Mouse (Mus musculus) forebrain, embryonic 16.5 days (tissue): ENCODE results near the gene Dhrs3. TPM values are rescaled to one million over a fixed set of nuclear protein-coding genes. Genes with fewer than 3 reads are reported as not detected.

ENCODE experiments used
- ATAC-seq: fragments of 200-750 bp; cut with Nextera tagmentation; 2 replicates; pipeline ENCODE4 v1.8.0; 2017; ENCODE audit warnings: mild to moderate bottlenecking, moderate library complexity
- H3K27ac ChIP-seq: fragments of 300-500 bp; sonication (generic); 2 replicates; pipeline ENCODE4 v1.5.1; 2014; ENCODE audit warnings: low read length, control low read depth
- H3K27me3 ChIP-seq: fragments of 300-500 bp; sonication (generic); replicated peaks from 2 replicates; pipeline ENCODE4 v1.6.1; 2014; ENCODE audit warnings: low read length; ENCODE audit not compliant: control insufficient read depth, insufficient read depth
- H3K36me3 ChIP-seq: fragments of 300-500 bp; sonication (generic); 2 replicates; pipeline ENCODE4 v1.6.1; 2014; ENCODE audit not compliant: control insufficient read depth, insufficient read depth
- H3K4me1 ChIP-seq: fragments of 300-500 bp; sonication (generic); replicated peaks from 2 replicates; pipeline ENCODE4 v1.6.1; 2014; ENCODE audit warnings: low read length; ENCODE audit not compliant: control insufficient read depth, insufficient read depth
- H3K4me2 ChIP-seq: fragments of 300-500 bp; sonication (generic); 2 replicates; pipeline ENCODE4 v1.6.1; 2014; ENCODE audit warnings: mild to moderate bottlenecking, low read length, control low read depth
- H3K4me3 ChIP-seq: fragments of 300-500 bp; sonication (generic); replicated peaks from 2 replicates; pipeline ENCODE4 v1.5.1; 2014; ENCODE audit warnings: mild to moderate bottlenecking, low read length, control low read depth
- H3K9ac ChIP-seq: fragments of 300-500 bp; sonication (generic); replicated peaks from 2 replicates; pipeline ENCODE4 v1.6.1; 2014; ENCODE audit warnings: low read depth, low read length, control low read depth
- H3K9me3 ChIP-seq: fragments of 300-500 bp; sonication (generic); 2 replicates; pipeline ENCODE4 v1.6.1; 2016; ENCODE audit warnings: low read length; ENCODE audit not compliant: control insufficient read depth
- WGBS: fragments of 180-500 bp; shearing (Covaris S2); extraction: QIAGEN DNeasy Blood & Tissue Kit; methylation state at CpG from one replicate; pipeline ENCODE4 v1.1.7; 2014; 5-methylcytosine and 5-hydroxymethylcytosine counted together
- polyA plus RNA-seq: library from polyadenylated mRNA; unstranded; fragments of >200 nt; fragmentation: Nextera tagmentation; extraction: Ambion mirVana; gene quantifications from 2 replicates; pipeline ENCODE4 v1.2.1, GENCODE M21; 2015

Dhrs3 gene
- polyA plus RNA-seq, 1 experiment from 2014 or later = 16.3 TPM

DNA sequence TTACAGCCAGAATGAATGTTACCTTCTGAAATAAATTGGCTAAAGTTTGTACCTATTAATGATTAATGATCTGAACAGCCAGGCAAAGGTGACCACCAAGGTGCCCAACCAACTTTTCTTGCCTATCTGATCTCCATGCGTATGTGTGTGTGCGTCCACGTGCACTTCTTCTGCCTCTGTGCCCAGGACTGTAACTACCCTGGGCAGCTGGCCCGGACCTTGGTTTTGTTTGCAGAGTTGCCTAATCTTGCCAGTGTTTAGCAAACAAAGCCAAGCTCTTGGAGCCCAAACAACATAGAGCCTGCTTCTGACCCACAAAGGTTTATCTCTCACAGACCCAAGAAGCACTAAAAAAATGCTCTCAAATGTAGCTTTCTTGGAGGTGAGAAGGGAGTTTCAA, 64.6 kb downstream of the Dhrs3 start:
- WGBS = 76% methylated on average over 4 of the region's 4 CpGs

DNA sequence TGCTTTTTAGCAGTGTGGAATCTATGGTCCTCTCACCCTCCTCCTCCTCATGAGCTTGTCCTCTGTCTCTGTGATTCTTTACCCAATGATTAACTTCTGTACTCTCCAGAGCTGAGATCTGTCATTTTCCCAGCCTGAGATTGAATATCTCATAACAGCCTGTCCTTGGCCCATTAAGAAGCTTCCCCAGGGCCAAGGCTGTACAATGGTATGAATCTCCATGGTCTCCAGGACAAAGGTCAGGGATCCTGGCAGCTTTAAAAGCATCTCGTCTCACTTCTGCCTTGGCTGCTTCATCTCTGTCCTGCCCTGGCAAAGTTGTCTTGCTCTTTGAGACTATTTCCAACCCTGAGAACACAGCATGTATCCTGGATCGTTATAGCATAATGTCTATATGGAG, 65.1 kb downstream of the Dhrs3 start:
- 84% methylated on average over 2 of the region's 2 CpGs for WGBS
- H3K4me2 ChIP-seq = no peak overlapping the region

More for the DNA sequence above, 64.6 kb downstream of the Dhrs3 start:
- Histone ChIP-seq H3K9me3 (no peaks in the 10 kb centered on the region), H3K4me1 (no peaks in the 10 kb centered on the region), H3K9ac (no peak overlapping the region), H3K27me3 (no peaks in the 10 kb centered on the region), H3K4me2 (no peak overlapping the region), H3K36me3 (no peaks in the 10 kb centered on the region), H3K4me3 (no peak overlapping the region), H3K27ac (no peak overlapping the region)
- no peak for ATAC-seq

DNA sequence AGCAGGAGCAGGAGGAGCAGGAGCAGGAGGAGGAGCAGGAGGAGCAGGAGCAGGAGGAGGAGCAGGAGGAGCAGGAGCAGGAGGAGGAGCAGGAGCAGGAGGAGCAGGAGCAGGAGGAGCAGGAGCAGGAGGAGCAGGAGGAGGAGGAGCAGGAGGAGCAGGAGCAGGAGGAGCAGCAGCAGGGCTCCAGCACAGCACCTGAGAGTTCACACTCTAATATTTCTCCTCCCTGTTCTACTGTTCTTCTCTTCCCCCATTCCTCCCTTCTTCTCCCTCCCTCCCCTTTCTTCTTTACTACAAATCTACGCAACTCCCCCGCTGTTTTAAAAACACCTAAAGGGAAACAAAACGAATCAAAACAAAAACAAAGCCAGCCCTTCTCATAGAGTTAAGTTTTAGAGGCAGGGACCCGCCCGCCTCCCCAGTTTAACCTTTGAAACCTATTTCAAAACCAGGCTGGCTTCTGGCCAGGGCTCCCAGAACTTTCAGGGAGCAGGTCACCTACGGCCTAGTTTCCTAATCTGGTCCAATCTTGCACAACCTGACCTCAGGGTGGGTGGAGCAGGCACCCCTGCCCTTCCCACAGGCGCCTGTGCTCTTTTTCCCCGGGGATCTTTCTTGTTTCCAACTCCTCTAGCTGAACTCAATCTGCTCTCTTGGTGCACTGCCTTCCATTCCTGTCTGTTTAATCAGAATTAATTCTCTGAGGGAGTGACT, 67.7 kb downstream of the Dhrs3 start:
- 54% methylated on average over 8 of the region's 8 CpGs for WGBS
- ATAC-seq = no peak
- Histone ChIP-seq H3K4me2 (no peak overlapping the region), H3K9me3 (no peaks in the 10 kb centered on the region), H3K4me1 (peaks cover 4% of the 10 kb centered on the region; the same call in 1 of the 2 replicates), H3K27me3 (no peaks in the 10 kb centered on the region), H3K27ac (no peak overlapping the region), H3K4me3 (no peak overlapping the region), H3K36me3 (no peaks in the 10 kb centered on the region), H3K9ac (no peak overlapping the region)

More for the DNA sequence above, 65.1 kb downstream of the Dhrs3 start:
- Histone ChIP-seq H3K4me1 (no peaks in the 10 kb centered on the region), H3K4me3 (no peak overlapping the region), H3K9ac (no peak overlapping the region), H3K9me3 (no peaks in the 10 kb centered on the region), H3K27ac (no peak overlapping the region), H3K36me3 (no peaks in the 10 kb centered on the region), H3K27me3 (no peaks in the 10 kb centered on the region)
- no peak for ATAC-seq

DNA sequence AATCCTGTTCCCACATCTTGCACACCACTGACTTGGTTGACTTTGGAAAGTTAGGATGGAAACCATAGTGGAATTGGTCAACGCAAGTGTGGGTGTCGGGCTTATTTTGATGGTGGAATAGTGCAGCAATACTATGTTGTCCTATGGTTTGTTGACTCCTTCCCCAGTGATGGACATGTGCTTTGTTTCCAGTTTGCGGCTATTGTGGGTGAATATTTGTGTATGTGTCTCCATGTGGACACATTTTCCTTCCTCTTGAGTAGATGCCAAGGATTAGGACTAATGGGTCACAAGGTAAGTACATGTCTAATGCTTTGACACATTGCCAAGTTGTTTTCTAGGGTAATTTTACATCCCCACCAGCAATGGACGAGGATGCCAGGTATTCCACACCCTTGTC, 68.6 kb downstream of the Dhrs3 start:
- no peak for ATAC-seq
- H3K36me3 ChIP-seq = no peaks in the 10 kb centered on the region
- H3K9ac ChIP-seq = no peak overlapping the region
- H3K4me2 ChIP-seq = no peak overlapping the region
- no peak overlapping the region for H3K4me3 ChIP-seq
- no peak overlapping the region for H3K27ac ChIP-seq
- no peaks in the 10 kb centered on the region for H3K27me3 ChIP-seq
- peaks cover 4% of the 10 kb centered on the region; the same call in 1 of the 2 replicates for H3K4me1 ChIP-seq
- 71% methylated on average over 4 of the region's 4 CpGs for WGBS
- H3K9me3 ChIP-seq = no peaks in the 10 kb centered on the region

DNA sequence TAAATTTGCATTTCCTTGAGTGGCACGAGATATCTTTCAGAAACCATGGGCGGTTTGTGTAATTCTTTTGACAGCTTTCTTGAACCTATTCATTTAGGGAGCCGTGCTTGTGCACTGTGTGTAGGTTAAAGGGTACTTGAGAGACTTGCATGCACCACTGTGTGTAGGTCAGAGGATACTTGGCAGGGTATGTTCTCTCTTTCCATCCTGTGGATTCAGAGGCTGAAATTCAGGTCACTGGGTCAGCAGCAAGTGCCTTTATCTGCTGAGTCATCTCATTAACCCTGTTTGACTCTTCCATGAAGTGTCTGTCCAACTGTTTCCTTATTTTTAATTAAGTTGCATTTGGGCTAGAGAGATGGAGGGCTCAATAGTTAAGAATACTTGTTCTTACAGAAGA, 69.1 kb downstream of the Dhrs3 start:
- no peak overlapping the region for H3K4me2 ChIP-seq
- no peaks in the 10 kb centered on the region for H3K36me3 ChIP-seq
- H3K9me3 ChIP-seq = no peaks in the 10 kb centered on the region
- no peak overlapping the region for H3K27ac ChIP-seq
- H3K4me1 ChIP-seq = peaks cover 4% of the 10 kb centered on the region; the same call in 1 of the 2 replicates
- WGBS = 52% methylated on average over 3 of the region's 3 CpGs
- H3K4me3 ChIP-seq = no peak overlapping the region
- no peaks in the 10 kb centered on the region for H3K27me3 ChIP-seq
- H3K9ac ChIP-seq = no peak overlapping the region
- no peak for ATAC-seq

DNA sequence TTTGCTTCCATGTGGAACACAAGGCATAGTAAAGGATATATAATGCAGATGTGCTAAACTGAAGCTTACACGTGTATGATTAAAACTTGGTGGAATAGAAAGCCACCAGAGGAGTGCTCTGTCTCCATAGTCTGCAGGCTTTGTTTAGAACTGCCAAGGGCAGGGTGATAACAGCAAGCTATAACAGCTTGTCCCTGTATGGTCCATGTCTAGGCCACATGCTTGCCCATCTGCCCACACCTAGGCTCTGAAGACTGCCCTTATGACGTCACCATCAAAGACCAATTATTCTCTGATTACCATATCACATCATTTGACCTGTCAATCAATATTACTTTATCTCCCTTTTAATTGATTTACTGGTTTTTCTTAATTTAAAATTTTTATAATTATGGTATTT, 72.6 kb downstream of the Dhrs3 start:
- H3K4me2 ChIP-seq = no peak overlapping the region
- 0 out of 2 replicates have a peak, but pooled peaks have one; percentile 37 for ATAC-seq
- WGBS = 65% methylated on average over 2 of the region's 2 CpGs
- H3K9me3 ChIP-seq = no peaks in the 10 kb centered on the region
- H3K4me1 ChIP-seq = peaks cover 4% of the 10 kb centered on the region; the same call in 1 of the 2 replicates
- H3K27ac ChIP-seq = no peak overlapping the region
- H3K9ac ChIP-seq = no peak overlapping the region
- no peak overlapping the region for H3K4me3 ChIP-seq
- no peaks in the 10 kb centered on the region for H3K36me3 ChIP-seq
- no peaks in the 10 kb centered on the region for H3K27me3 ChIP-seq

DNA sequence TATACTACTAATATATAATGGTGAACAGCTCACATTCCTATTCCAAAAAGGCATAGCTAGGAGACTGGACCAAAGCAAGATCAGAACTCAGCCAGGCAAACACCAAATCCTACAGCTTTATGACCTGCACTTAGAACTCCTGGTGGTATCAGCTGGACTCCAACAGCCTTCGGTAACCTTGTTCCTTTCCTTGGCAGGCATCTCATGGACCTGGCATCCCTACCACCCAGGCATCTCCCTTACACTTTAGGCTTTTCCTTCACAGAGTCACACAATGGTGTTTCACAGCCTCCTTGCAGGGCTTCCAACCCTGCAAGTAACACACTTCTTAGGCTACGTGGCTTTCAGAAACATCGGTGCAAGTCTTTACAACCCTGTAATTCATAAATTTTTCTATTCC, 75.7 kb downstream of the Dhrs3 start:
- WGBS = 90% methylated on average over 3 of the region's 3 CpGs
- peaks cover 4% of the 10 kb centered on the region; the same call in 1 of the 2 replicates for H3K4me1 ChIP-seq
- H3K27ac ChIP-seq = no peak overlapping the region
- H3K27me3 ChIP-seq = no peaks in the 10 kb centered on the region
- no peak for ATAC-seq
- no peaks in the 10 kb centered on the region for H3K9me3 ChIP-seq
- no peak overlapping the region for H3K4me3 ChIP-seq
- no peak overlapping the region for H3K4me2 ChIP-seq
- H3K9ac ChIP-seq = no peak overlapping the region
- H3K36me3 ChIP-seq = no peaks in the 10 kb centered on the region

DNA sequence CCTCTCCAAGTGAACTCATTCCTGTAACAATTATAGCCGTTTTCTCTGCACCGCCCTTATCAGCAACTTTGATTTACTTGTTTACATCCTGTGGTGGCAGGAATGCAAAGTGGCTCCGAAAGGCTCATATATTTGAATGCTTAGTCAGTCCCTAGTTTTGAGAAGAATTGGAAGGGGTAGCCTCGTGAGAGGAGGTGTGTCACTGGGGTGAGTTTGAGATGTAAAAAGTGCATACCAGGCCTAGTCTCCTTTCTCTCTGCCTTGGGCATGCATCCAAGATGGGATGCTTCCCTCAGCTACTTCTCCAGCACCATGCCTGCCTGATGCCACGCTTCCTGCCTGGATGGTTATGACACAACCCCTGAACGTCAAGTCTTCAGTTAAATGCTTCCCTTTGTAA, 76.4 kb downstream of the Dhrs3 start:
- Histone ChIP-seq H3K27me3 (no peaks in the 10 kb centered on the region), H3K4me1 (peaks cover 4% of the 10 kb centered on the region; the same call in 1 of the 2 replicates), H3K27ac (no peak overlapping the region), H3K4me3 (no peak overlapping the region), H3K4me2 (no peak overlapping the region), H3K9ac (no peak overlapping the region), H3K36me3 (no peaks in the 10 kb centered on the region), H3K9me3 (no peaks in the 10 kb centered on the region)
- 71% methylated on average over 6 of the region's 6 CpGs for WGBS
- no peak for ATAC-seq

DNA sequence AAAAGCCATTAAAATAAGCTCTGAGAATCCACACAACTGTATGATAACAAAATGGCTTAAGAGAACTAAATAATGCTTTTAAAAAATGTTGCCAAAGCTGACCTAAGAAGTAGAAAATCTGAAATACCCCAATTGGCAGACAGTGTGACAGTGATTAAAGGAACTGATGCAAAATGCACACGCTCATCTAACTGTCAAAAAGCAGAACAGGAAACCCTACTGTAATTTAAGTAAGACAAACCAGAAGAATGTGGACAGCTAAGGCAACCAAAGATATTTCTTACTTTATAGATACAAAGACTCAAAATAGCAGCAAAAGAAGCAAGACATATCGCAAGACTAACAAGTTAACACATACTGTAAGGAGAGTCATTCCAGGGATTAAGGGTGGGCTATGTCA, 78.4 kb downstream of the Dhrs3 start:
- no peaks in the 10 kb centered on the region for H3K36me3 ChIP-seq
- H3K27me3 ChIP-seq = no peaks in the 10 kb centered on the region
- no peak overlapping the region for H3K27ac ChIP-seq
- H3K4me3 ChIP-seq = no peak overlapping the region
- no peaks in the 10 kb centered on the region for H3K4me1 ChIP-seq
- no peak overlapping the region for H3K4me2 ChIP-seq
- H3K9ac ChIP-seq = no peak overlapping the region
- WGBS = 95% methylated on average over 2 of the region's 2 CpGs
- no peak for ATAC-seq
- no peaks in the 10 kb centered on the region for H3K9me3 ChIP-seq
